Mouse (Mus musculus): ENCODE measurements around the gene Fstl3.

- TF ChIP-seq CTCF (IDR thresholded peaks at IDR 0.05; ENCODE audit: low read depth) (no peak), EP300 (IDR thresholded peaks at IDR 0.05; ENCODE audit: low read depth) (no peak)
Observed at GRCm38 (mm10) chr10:79802331-79802971, 25.4 kb downstream of the Fstl3 start.

Measured in liver, postnatal 0 days (tissue).